Mouse (Mus musculus) frontal cortex, postnatal 10 days (tissue): ENCODE data around the gene Fam53b.

Source experiments
- DNase-seq, 2 experiments: peaks; one replicate each; pipeline ENCODE4 v3.0.0; 2022; ENCODE audit warnings: low spot score in 2 of 2, mixed read lengths in 1 of 2

The Fam53b gene

GRCm38 (mm10) chr7:132736099-132736862 is 77.4 kb downstream of the Fam53b start:
- DNase-seq, result no peak

GRCm38 (mm10) chr7:132735145-132735544 is 78.5 kb downstream of the Fam53b start:
- no peak for DNase-seq

- no peak for DNase-seq
These were observed 79.5 kb downstream of the Fam53b start for GRCm38 (mm10) chr7:132734222-132734621.

- no peak for DNase-seq
These were observed 80.2 kb downstream of the Fam53b start for GRCm38 (mm10) chr7:132733521-132733920.

GRCm38 (mm10) chr7:132732136-132732789 is 81.4 kb downstream of the Fam53b start:
- DNase-seq, result no peak

GRCm38 (mm10) chr7:132731558-132731957 is 82.1 kb downstream of the Fam53b start:
- DNase-seq, result no peak

GRCm38 (mm10) chr7:132730510-132730909 is 83.2 kb downstream of the Fam53b start:
- DNase-seq, result no peak

- DNase-seq, result no peak
These were observed 84.4 kb downstream of the Fam53b start for GRCm38 (mm10) chr7:132729093-132729831.

GRCm38 (mm10) chr7:132726106-132726861 is 87.4 kb downstream of the Fam53b start:
- DNase-seq, result no peak

- DNase-seq, result no peak
These were observed 89.1 kb downstream of the Fam53b start for GRCm38 (mm10) chr7:132724501-132725062.

- DNase-seq, result no peak
These were observed 89.8 kb downstream of the Fam53b start for GRCm38 (mm10) chr7:132723906-132724305.

GRCm38 (mm10) chr7:132722401-132723370 is 91.0 kb downstream of the Fam53b start:
- no peak for DNase-seq

- no peak for DNase-seq
These were observed 93.1 kb downstream of the Fam53b start for GRCm38 (mm10) chr7:132720562-132720961.

GRCm38 (mm10) chr7:132719570-132719969 is 94.1 kb downstream of the Fam53b start:
- DNase-seq, result no peak

GRCm38 (mm10) chr7:132715259-132715658 is 98.4 kb downstream of the Fam53b start:
- DNase-seq, result no peak

GRCm38 (mm10) chr7:132714236-132714923 is 99.3 kb downstream of the Fam53b start:
- no peak for DNase-seq

- no peak for DNase-seq
These were observed 100.1 kb downstream of the Fam53b start for GRCm38 (mm10) chr7:132713483-132714126.

GRCm38 (mm10) chr7:132712956-132713355 is 100.7 kb downstream of the Fam53b start:
- no peak for DNase-seq

- DNase-seq, result no peak
These were observed 101.5 kb downstream of the Fam53b start for GRCm38 (mm10) chr7:132712044-132712708.
